Mouse (Mus musculus): Measurements from ENCODE around the gene Junb.

GRCm38 (mm10) chr8:84936041-84936961, 42.2 kb downstream of the Junb start:
- TF ChIP-seq CTCF (conservative IDR thresholded peaks at IDR 0.05; ENCODE audit: low read length) (no peak), NANOG (IDR thresholded peaks at IDR 0.05; ENCODE audit: borderline replicate concordance, low read length) (no peak), POU5F1 (IDR thresholded peaks at IDR 0.05; ENCODE audit: borderline replicate concordance, low read length) (no peak)

Measured in E14TG2a.4 (cell line).